Mouse (Mus musculus) cerebellum, postnatal 36 days (tissue): ENCODE measurements around the gene Gtf2f2.

Experiments used
- DNase-seq, 2 experiments: peaks; one replicate each; pipeline ENCODE4 v3.0.0; 2021 to 2022; ENCODE audit warnings: mixed read lengths in 2 of 2

Gene Gtf2f2

GRCm38 (mm10) chr14:75858181-75858580 is 152.5 kb downstream of the Gtf2f2 start:
- no peak for DNase-seq

GRCm38 (mm10) chr14:75855263-75855992 is 155.2 kb downstream of the Gtf2f2 start:
- DNase-seq, result no peak

- DNase-seq, result no peak
Measured at GRCm38 (mm10) chr14:75852016-75852415, 158.6 kb downstream of the Gtf2f2 start.

- no peak for DNase-seq
Measured at GRCm38 (mm10) chr14:75850819-75851218, 159.8 kb downstream of the Gtf2f2 start.

- DNase-seq, result no peak
Measured at GRCm38 (mm10) chr14:75849842-75850568, 160.7 kb downstream of the Gtf2f2 start.

- no peak for DNase-seq
Measured at GRCm38 (mm10) chr14:75849236-75849635, 161.4 kb downstream of the Gtf2f2 start.

- no peak for DNase-seq
Measured at GRCm38 (mm10) chr14:75848482-75848881, 162.2 kb downstream of the Gtf2f2 start.

- no peak for DNase-seq
Measured at GRCm38 (mm10) chr14:75847669-75848068, 163.0 kb downstream of the Gtf2f2 start.
